Mouse (Mus musculus): Measurements from ENCODE around the gene Oxsm. TPM values are rescaled to one million over a fixed set of nuclear protein-coding genes. Genes with fewer than 3 reads are reported as not detected.

Gene Oxsm
- polyA plus RNA-seq (2017; shearing (Covaris generic)): 1 to 10 TPM; 5.5 to 6.3 TPM

DNA sequence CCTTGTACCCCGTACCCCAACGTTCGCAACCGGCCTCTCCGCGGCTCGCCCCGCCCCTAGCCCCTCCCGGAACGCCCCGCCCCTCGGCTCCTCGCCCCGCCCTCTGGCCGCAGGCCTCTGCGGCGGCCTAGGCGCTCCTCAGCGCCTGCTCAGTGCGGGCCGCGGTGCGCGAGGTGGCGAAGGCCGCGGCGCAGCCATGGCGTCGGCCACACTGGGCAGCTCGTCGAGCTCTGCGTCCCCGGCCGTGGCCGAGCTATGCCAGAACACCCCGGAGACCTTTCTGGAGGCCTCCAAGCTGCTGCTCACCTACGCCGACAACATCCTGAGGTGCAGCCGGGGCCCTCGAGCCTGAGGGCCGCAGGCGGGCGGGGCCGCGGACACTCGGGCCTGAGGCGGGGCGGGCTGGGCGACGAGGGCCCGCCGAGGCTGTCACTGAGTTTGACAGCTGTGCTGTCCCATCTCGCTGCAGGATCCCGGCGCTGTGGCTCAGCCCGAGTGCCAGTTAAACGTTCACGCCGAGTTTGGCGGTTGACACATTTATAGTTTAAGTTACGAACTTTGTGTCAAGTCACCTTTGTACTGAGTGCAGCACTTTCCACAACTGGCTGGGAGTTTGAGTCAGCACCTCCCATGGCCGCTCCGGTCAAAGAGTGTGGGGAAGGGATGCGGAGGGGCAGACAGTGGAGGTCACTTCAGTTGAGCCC lies at the start of gene Oxsm, which contains the start of gene Ngly1:
Gene Oxsm, minus strand, starts transcription at position 638 of the 704 bp plus-strand sequence.
Gene Ngly1, plus strand, starts transcription at position 110 of the 704 bp plus-strand sequence.

Other genes starting within 250 kb of the Oxsm start
- 10 to 100 TPM; 69.9 to 78.8 TPM for gene Ngly1, start 528 bp downstream of the Oxsm start, polyA plus RNA-seq (2017; shearing (Covaris generic))
- 100 to 1,000 TPM; 184 to 225 TPM for gene Top2b, start 115.4 kb upstream of the Oxsm start, polyA plus RNA-seq (2017; shearing (Covaris generic))

All from inflammation-experienced regulatory T-cells (primary cell).